Mouse (Mus musculus): ENCODE measurements at regions not wholly inside any gene's neighbourhood (a gene's known extent, or its start where the extent isn't known, plus 50 kb on each side); places are given as distances from the start of the nearest gene placed in this dataset.

- peak; percentile 60 for DNase-seq (ENCODE audit: low read depth, low spot score)
Measured at GRCm38 (mm10) chr6:31318506-31318905, 80.0 kb upstream of the Mkln1 start.

GRCm38 (mm10) chr6:31319431-31319830 lies 79.1 kb upstream of the Mkln1 start:
- DNase-seq (ENCODE audit: low read depth, low spot score), result no peak

GRCm38 (mm10) chr6:31320141-31320830 lies 78.2 kb upstream of the Mkln1 start:
- DNase-seq (ENCODE audit: low read depth, low spot score), result no peak

- DNase-seq (ENCODE audit: low read depth, low spot score), result no peak
Measured at GRCm38 (mm10) chr6:31321066-31321846, 77.3 kb upstream of the Mkln1 start.

- DNase-seq (ENCODE audit: low read depth, low spot score), result no peak
Measured at GRCm38 (mm10) chr6:31321902-31322301, 76.6 kb upstream of the Mkln1 start.

- no peak for DNase-seq (ENCODE audit: low read depth, low spot score)
Measured at GRCm38 (mm10) chr6:31323228-31324190, 75.0 kb upstream of the Mkln1 start.

GRCm38 (mm10) chr6:31324717-31325116 lies 73.8 kb upstream of the Mkln1 start:
- no peak for DNase-seq (ENCODE audit: low read depth, low spot score)

GRCm38 (mm10) chr6:31325621-31326020 lies 72.9 kb upstream of the Mkln1 start:
- no peak for DNase-seq (ENCODE audit: low read depth, low spot score)

GRCm38 (mm10) chr6:31330327-31330726 lies 68.2 kb upstream of the Mkln1 start:
- DNase-seq (ENCODE audit: low read depth, low spot score), result no peak

- DNase-seq (ENCODE audit: low read depth, low spot score), result no peak
Measured at GRCm38 (mm10) chr6:31330868-31331267, 67.7 kb upstream of the Mkln1 start.

GRCm38 (mm10) chr6:31332254-31332653 lies 66.3 kb upstream of the Mkln1 start:
- no peak for DNase-seq (ENCODE audit: low read depth, low spot score)

GRCm38 (mm10) chr6:31332714-31333113 lies 65.8 kb upstream of the Mkln1 start:
- no peak for DNase-seq (ENCODE audit: low read depth, low spot score)

GRCm38 (mm10) chr6:31333228-31333922 lies 65.2 kb upstream of the Mkln1 start:
- DNase-seq (ENCODE audit: low read depth, low spot score), result no peak

- DNase-seq (ENCODE audit: low read depth, low spot score), result no peak
Measured at GRCm38 (mm10) chr6:31334086-31334485, 64.4 kb upstream of the Mkln1 start.

GRCm38 (mm10) chr6:31339122-31339947 lies 59.2 kb upstream of the Mkln1 start:
- no peak for DNase-seq (ENCODE audit: low read depth, low spot score)

- DNase-seq (ENCODE audit: low read depth, low spot score), result no peak
Measured at GRCm38 (mm10) chr6:31339948-31340250, 58.6 kb upstream of the Mkln1 start.

- no peak for DNase-seq (ENCODE audit: low read depth, low spot score)
Measured at GRCm38 (mm10) chr6:31345366-31346084, 53.0 kb upstream of the Mkln1 start.

- no peak for DNase-seq (ENCODE audit: low read depth, low spot score)
Measured at GRCm38 (mm10) chr6:31348333-31348732, 50.2 kb upstream of the Mkln1 start.
